Mouse (Mus musculus) cerebellum, adult 2 months (tissue): ENCODE measurements at regions not wholly inside any gene's neighbourhood (a gene's known extent, or its start where the extent isn't known, plus 50 kb on each side); places are given as distances from the start of the nearest gene placed in this dataset.

Experiments used
- CTCF ChIP-seq: fragments of 200-500 bp; IDR thresholded peaks from 2 replicates; pipeline ENCODE4 v1.5.1; 2011; ENCODE audit warnings: low read depth, mild to moderate bottlenecking, control low read depth, low read length, moderate library complexity, borderline replicate concordance; ENCODE audit not compliant: insufficient read depth
- POLR2A ChIP-seq: fragments of 200-500 bp; IDR thresholded peaks from 2 replicates; pipeline ENCODE4 v1.6.1; 2011; ENCODE audit warnings: low read length, control low read depth, borderline replicate concordance; ENCODE audit not compliant: insufficient read depth

DNA sequence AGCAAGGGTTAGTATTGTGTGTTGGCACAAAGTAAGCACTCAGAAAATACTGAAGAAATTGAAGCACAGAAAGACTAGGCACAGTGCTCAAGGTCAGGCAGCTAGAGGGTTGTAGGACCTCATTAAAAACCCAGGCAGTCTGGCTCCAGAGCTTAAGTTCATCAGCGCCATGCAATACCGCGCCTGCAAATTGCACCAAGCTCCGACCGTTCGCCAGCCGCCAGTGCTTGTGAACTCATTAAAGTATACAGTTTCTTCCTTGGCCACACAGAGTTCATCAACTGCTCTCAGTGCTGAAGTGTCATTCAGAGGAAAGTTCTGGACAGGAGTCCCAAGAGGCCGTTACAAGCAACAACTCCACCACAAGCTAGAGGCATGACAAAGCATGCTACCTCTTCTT is 397.5 kb downstream of the Lmo4 start:
- TF ChIP-seq CTCF (no peak), POLR2A (no peak)
